Mouse (Mus musculus) embryonic facial prominence, embryonic 11.5 days (tissue): Measurements from ENCODE around the gene Fbxo42. TPM values are rescaled to one million over a fixed set of nuclear protein-coding genes. Genes with fewer than 3 reads are reported as not detected.

Experiments
- ATAC-seq: fragments of 200-750 bp; cut with Nextera tagmentation; replicated peaks from 2 replicates; pipeline ENCODE4 v1.8.0; 2017; ENCODE audit warnings: low read depth; ENCODE audit not compliant: insufficient number of reproducible peaks, low FRiP score, low TSS enrichment
- DNase-seq: peaks from one replicate; pipeline ENCODE4 v3.0.0-alpha.2; 2015; ENCODE audit warnings: low spot score
- H3K27ac ChIP-seq: fragments of 300-500 bp; sonication (generic); replicated peaks from 2 replicates; pipeline ENCODE4 v1.5.1; 2014; ENCODE audit warnings: mild to moderate bottlenecking, low read depth, low read length, control low read depth
- H3K27me3 ChIP-seq: fragments of 300-500 bp; sonication (generic); 2 replicates; pipeline ENCODE4 v1.6.1; 2014; ENCODE audit warnings: mild to moderate bottlenecking, low read length, moderate library complexity, mixed read lengths; ENCODE audit not compliant: control insufficient read depth, insufficient read depth
- H3K36me3 ChIP-seq: fragments of 300-500 bp; sonication (generic); replicated peaks from 2 replicates; pipeline ENCODE4 v1.6.1; 2014; ENCODE audit warnings: low read depth, mild to moderate bottlenecking, low read length, moderate library complexity, mixed read lengths; ENCODE audit not compliant: control insufficient read depth, insufficient read depth
- H3K4me1 ChIP-seq: fragments of 300-500 bp; sonication (generic); 2 replicates; pipeline ENCODE4 v1.6.1; 2014; ENCODE audit warnings: low read length, mixed read lengths; ENCODE audit not compliant: control insufficient read depth, insufficient read depth
- H3K4me2 ChIP-seq: fragments of 300-500 bp; sonication (generic); 2 replicates; pipeline ENCODE4 v1.6.1; 2014; ENCODE audit warnings: low read depth, mild to moderate bottlenecking, control low read depth, low read length, moderate library complexity
- H3K4me3 ChIP-seq: fragments of 300-500 bp; sonication (generic); 2 replicates; pipeline ENCODE4 v1.5.1; 2014; ENCODE audit warnings: low read depth, low read length, control low read depth
- H3K9ac ChIP-seq: fragments of 300-500 bp; sonication (generic); replicated peaks from 2 replicates; pipeline ENCODE4 v1.6.1; 2014; ENCODE audit warnings: mild to moderate bottlenecking, control low read depth, low read length
- H3K9me3 ChIP-seq: fragments of 300-500 bp; sonication (generic); replicated peaks from 2 replicates; pipeline ENCODE4 v1.6.1; 2016; ENCODE audit warnings: mild to moderate bottlenecking, low read length, inconsistent platforms, mixed read lengths; ENCODE audit not compliant: control insufficient read depth
- WGBS: fragments of 180-500 bp; shearing (Covaris S2); extraction: QIAGEN DNeasy Blood & Tissue Kit; methylation state at CpG from one replicate; pipeline ENCODE4 v1.1.7; 2014; 5-methylcytosine and 5-hydroxymethylcytosine counted together
- polyA plus RNA-seq: library from polyadenylated mRNA; unstranded; fragments of >200 nt; fragmentation: Nextera tagmentation; extraction: Ambion mirVana; gene quantifications from 2 replicates; pipeline ENCODE4 v1.2.1, GENCODE M21; 2014

The Fbxo42 gene
- polyA plus RNA-seq, 1 experiment from 2014 or later = 25.2 TPM

DNA sequence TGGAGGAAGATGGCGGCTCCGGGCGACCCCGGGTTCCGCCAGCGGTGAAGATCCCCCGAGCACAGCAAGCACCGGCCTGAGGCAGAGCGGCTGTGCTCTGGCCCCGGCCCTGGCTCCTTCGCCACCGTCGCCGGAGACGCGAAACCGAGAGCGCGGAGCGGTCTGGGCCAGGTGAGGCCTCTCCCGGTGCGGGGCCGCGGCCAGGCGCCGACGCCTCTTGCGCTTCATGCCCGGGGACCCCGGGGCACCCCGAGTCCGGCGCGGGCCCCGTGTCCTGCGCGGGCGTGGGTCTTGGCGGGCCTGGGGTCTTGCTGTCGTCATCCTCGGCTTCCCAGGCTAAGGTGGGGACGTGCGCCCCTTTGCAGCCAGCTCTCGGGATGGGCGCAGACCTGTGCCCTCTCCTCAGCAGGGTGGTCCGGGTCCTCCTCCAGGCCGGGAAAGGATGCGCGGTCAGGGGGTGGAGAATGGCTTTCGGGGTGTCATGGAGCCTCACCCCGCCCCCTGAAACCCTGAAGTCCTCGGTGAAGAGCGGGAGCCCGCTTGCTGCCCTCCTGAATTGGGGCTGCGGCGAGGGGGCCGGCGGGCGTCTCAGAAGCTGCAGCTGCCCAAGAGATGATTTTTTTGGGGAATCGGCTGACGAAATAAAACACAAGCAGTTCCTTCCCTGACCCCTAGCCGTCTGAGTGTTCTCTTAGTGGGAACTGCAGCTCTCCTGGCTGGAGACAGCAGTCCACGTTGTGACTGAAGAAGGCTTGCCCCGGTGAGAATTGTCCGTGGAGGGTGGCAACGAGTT is 492 bp downstream of the Fbxo42 start:
- under 1% methylated on average over 66 of the region's 66 CpGs for WGBS
- peak overlapping the region; percentile 96 for H3K9ac ChIP-seq
- H3K36me3 ChIP-seq = no peaks in the 10 kb centered on the region
- peak; percentile 47 for DNase-seq
- peak overlapping the region; percentile 57 for H3K27ac ChIP-seq
- peak overlapping the region; percentile 65 for H3K4me2 ChIP-seq
- no peaks in the 10 kb centered on the region for H3K9me3 ChIP-seq
- peak; percentile 82 for ATAC-seq
- H3K27me3 ChIP-seq = no peaks in the 10 kb centered on the region
- peak overlapping the region; percentile 95 for H3K4me3 ChIP-seq
- no peaks in the 10 kb centered on the region for H3K4me1 ChIP-seq

DNA sequence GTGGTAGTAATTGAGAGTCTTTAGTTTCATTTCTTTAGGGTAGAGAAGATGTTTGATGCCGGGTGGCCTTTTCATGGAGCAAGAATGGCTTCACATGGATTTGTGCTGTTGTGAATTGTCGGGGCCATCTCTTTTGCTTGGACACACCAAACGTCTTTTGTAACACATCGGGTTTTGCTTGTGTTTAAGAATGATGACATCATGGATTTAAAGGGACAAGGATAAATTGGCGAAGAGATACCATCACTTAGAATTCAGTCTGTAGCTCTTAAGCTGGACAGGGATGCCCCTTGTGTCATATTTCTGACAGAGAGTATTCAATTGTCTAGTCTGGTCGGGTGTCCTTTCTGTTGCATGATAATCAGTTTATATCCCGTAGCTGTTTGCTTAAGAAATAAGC is 1.4 kb downstream of the Fbxo42 start:
- Histone ChIP-seq H3K9me3 (no peaks in the 10 kb centered on the region), H3K9ac (peak overlapping the region; percentile 96), H3K27ac (no peak overlapping the region), H3K4me2 (peak overlapping the region; percentile 65), H3K27me3 (no peaks in the 10 kb centered on the region), H3K4me3 (peak overlapping the region; percentile 95), H3K36me3 (no peaks in the 10 kb centered on the region), H3K4me1 (no peaks in the 10 kb centered on the region)
- WGBS = 39% methylated on average over 7 of the region's 7 CpGs
- ATAC-seq = no peak
- DNase-seq = no peak

DNA sequence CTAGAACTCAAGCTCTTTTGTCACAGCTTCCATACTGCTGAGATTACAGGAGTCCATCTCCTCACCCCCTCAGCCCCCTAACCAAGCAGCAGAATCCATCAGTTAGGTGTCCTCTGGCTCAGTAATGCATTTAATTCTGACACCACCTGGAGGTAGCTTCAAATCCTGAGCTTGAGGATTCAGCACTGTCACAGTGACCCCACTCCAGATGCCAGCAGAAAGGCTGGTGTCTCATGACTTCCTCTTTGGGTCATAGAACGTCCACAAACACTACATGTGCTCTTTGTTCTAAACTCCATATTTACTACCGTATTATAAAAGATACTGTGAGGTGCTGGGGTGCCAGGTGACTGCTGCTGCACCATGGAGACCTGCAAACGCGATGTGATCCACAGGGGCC is 9.8 kb downstream of the Fbxo42 start:
- Histone ChIP-seq H3K9me3 (no peaks in the 10 kb centered on the region), H3K36me3 (no peaks in the 10 kb centered on the region), H3K27ac (no peak overlapping the region), H3K4me2 (no peak overlapping the region), H3K27me3 (no peaks in the 10 kb centered on the region), H3K4me1 (no peaks in the 10 kb centered on the region; the same call in 1 of the 2 replicates), H3K4me3 (no peak overlapping the region), H3K9ac (no peak overlapping the region)
- WGBS = 85% methylated on average over 4 of the region's 4 CpGs
- ATAC-seq (no peak), DNase-seq (no peak)

DNA sequence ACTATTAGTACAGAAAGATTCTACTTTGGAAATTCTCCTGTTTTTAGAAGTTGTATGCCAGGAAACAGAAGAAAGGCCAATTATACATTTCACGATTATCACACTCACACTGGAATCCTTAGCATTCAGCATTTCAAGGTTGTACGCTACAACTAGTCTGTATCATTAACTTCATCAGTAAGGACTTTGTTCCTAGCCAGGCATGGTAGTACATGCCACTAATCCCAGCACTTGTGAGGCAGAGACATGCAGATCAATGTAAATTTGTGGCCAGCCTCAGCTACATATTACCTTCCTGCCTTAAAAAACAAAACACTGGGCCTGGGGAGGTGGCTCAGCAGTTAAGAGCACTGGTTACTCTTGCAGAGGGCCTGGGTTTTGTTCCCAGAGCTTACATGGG is 10.9 kb downstream of the Fbxo42 start:
- H3K27me3 ChIP-seq = no peaks in the 10 kb centered on the region
- H3K27ac ChIP-seq = no peak overlapping the region
- DNase-seq = no peak
- no peaks in the 10 kb centered on the region for H3K9me3 ChIP-seq
- ATAC-seq = no peak
- H3K9ac ChIP-seq = no peak overlapping the region
- H3K4me3 ChIP-seq = no peak overlapping the region
- 86% methylated on average over 2 of the region's 2 CpGs for WGBS
- H3K4me2 ChIP-seq = no peak overlapping the region
- no peaks in the 10 kb centered on the region; the same call in 1 of the 2 replicates for H3K4me1 ChIP-seq
- no peaks in the 10 kb centered on the region for H3K36me3 ChIP-seq

DNA sequence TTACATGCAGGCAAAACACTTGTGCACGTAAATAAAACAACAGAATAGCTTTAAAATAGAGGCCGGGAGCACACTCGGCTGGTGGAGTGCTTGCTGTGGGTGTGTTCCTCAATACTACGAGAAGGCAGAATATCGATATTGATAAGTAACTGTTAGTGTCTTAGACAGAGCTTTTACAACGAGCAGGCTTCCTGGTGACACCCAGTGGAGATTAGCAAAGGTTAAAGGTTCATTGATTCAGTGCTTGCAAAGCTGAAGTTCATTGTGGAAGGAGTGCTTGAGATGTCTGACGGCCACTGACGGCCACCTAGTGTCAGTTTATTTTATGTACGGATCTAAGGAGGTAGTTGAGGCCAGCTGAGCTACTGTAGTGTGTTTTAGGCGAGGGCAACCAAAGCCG is 11.4 kb downstream of the Fbxo42 start:
- ATAC-seq (0 out of 2 replicates have a peak, but pooled peaks have one; percentile 9), DNase-seq (no peak)
- H3K9me3 ChIP-seq = no peaks in the 10 kb centered on the region
- H3K9ac ChIP-seq = no peak overlapping the region
- no peaks in the 10 kb centered on the region for H3K36me3 ChIP-seq
- no peak overlapping the region for H3K27ac ChIP-seq
- no peak overlapping the region for H3K4me2 ChIP-seq
- H3K4me1 ChIP-seq = no peaks in the 10 kb centered on the region; the same call in 1 of the 2 replicates
- WGBS = 50% methylated on average over 11 of the region's 11 CpGs
- H3K4me3 ChIP-seq = no peak overlapping the region
- no peaks in the 10 kb centered on the region for H3K27me3 ChIP-seq

DNA sequence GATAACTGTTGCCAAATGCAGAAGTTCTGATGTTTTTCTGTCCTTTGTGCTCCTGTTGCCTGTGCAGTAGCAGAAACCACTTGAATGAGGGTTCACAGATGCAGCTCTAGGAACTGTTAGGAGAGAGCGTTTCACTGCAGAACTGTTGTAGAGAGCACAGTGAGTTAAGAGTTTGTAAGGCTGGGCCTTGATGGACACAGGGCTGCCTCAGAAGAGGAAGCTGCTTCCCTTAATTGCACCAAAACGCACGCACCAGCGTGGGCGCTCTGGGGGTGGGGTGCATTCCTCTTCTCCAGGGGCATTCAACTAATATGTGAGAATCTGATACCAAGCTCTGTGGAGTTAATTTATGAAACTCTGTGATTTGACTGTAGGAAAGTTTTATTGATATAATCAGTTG is 12.0 kb downstream of the Fbxo42 start:
- ATAC-seq (no peak), DNase-seq (peak; percentile 7)
- H3K36me3 ChIP-seq = no peaks in the 10 kb centered on the region
- no peak overlapping the region for H3K4me2 ChIP-seq
- no peak overlapping the region for H3K27ac ChIP-seq
- no peaks in the 10 kb centered on the region; the same call in 1 of the 2 replicates for H3K4me1 ChIP-seq
- no peaks in the 10 kb centered on the region for H3K27me3 ChIP-seq
- H3K9ac ChIP-seq = no peak overlapping the region
- H3K4me3 ChIP-seq = no peak overlapping the region
- 52% methylated on average over 5 of the region's 5 CpGs for WGBS
- H3K9me3 ChIP-seq = no peaks in the 10 kb centered on the region; the same call in 1 of the 2 replicates

DNA sequence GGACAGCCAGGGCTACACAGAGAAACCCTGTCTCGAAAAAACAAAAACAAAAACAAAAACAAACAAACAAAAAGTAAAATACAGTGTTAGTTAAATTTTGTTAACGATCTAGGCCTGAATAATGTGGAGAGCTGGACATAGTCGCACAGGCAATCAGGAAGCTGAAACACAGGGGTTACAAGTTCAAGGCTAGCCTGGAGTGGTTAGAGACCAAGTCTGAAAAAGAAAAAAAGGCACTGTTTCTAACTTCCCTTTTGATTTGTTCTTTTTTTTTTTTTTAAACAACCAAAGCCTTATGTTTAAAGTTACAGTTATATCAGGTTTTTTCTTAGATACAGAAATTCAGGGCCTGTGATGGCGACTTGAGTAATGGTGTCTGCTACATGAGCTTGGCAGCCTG is 12.5 kb downstream of the Fbxo42 start:
- no peaks in the 10 kb centered on the region for H3K36me3 ChIP-seq
- H3K4me1 ChIP-seq = no peaks in the 10 kb centered on the region
- no peaks in the 10 kb centered on the region; the same call in 1 of the 2 replicates for H3K9me3 ChIP-seq
- no peak overlapping the region for H3K27ac ChIP-seq
- no peaks in the 10 kb centered on the region for H3K27me3 ChIP-seq
- no peak overlapping the region for H3K4me2 ChIP-seq
- no peak for DNase-seq
- no peak overlapping the region for H3K4me3 ChIP-seq
- 88% methylated on average over 4 of the region's 4 CpGs for WGBS
- H3K9ac ChIP-seq = no peak overlapping the region
- no peak for ATAC-seq

DNA sequence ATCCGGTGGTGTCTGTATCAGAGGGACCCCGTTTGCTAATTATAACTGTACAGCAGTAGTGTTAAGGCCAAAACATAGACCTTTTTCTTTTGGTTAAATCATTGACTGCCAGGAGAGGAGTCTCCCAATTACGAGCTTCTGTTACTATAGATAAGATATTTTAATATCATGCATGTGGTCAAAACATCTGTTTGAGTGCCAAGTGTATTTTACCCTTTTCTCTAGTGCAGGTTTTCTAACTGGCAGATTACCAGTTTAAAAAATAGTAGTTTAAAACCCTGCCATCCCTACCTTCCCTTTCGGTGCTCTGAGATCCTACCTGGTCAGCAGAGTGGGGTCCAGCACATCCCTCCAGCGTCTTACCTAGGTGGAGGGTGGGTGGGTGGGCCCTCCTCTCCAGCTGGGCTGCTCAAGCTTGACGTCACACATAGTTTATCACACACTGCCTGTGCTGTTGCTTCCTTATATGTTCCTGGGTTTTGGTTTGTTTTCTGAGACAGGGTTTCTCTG is 14.0 kb downstream of the Fbxo42 start:
- Histone ChIP-seq H3K27ac (no peak overlapping the region), H3K36me3 (no peaks in the 10 kb centered on the region), H3K9me3 (no peaks in the 10 kb centered on the region; the same call in 1 of the 2 replicates), H3K27me3 (no peaks in the 10 kb centered on the region), H3K4me3 (no peak overlapping the region), H3K4me2 (no peak overlapping the region), H3K4me1 (no peaks in the 10 kb centered on the region), H3K9ac (no peak overlapping the region)
- ATAC-seq (no peak), DNase-seq (no peak)
- 98% methylated on average over 6 of the region's 6 CpGs for WGBS
